In genomic region chr10:105840928-105841888, GRCm38 (mm10) we compare ENCODE assay signal across 8 mouse cellular contexts. TPM values are rescaled to one million over a fixed set of nuclear protein-coding genes. Genes with fewer than 3 reads are reported as not detected.
DNase-seq lines count a peak whose midpoint lies in the region; ATAC-seq and TF ChIP-seq lines count a peak whose summit lies in the region.

Gene Ccdc59, plus strand, starts transcription at chr10:105841067.
Gene Mettl25, minus strand, starts transcription at chr10:105841380.

- peak within 1 kb of the TSS; percentile 82 for H3K9ac ChIP-seq in kidney, embryonic 14.5 days (ENCODE audit: low read depth, low read length)
- peak within 1 kb of the TSS; percentile 81 for H3K9ac ChIP-seq in limb, embryonic 15.5 days

- no peaks in the 10 kb centered on the region for H3K9me3 ChIP-seq in kidney, embryonic 14.5 days (ENCODE audit: control insufficient read depth, low read length)
- no peaks in the 10 kb centered on the region for H3K9me3 ChIP-seq in limb, embryonic 15.5 days

- peaks cover 17% of the 10 kb centered on the region for H3K4me1 ChIP-seq in bone marrow macrophage, adult 2 months (ENCODE audit: control insufficient read depth, insufficient read depth, low read length)
- no peaks in the 10 kb centered on the region for H3K4me1 ChIP-seq in embryonic fibroblast, embryonic 13.5 days (ENCODE audit: control insufficient read depth, insufficient read depth, low read length)
- H3K4me1 ChIP-seq in kidney, embryonic 14.5 days (ENCODE audit: control insufficient read depth, insufficient read depth, low read length) = 0 out of 2 replicates have a peak, but pooled peaks cover 3% of the 10 kb centered on the region
- peaks cover 10% of the 10 kb centered on the region for H3K4me1 ChIP-seq in limb, embryonic 15.5 days

- TF ChIP-seq POLR2A in bone marrow macrophage, adult 2 months (IDR thresholded peaks at IDR 0.05; ENCODE audit: borderline replicate concordance, low read depth, low read length) = no peak
- peak; percentile 80 for TF ChIP-seq POLR2A in embryonic fibroblast, embryonic 13.5 days (IDR thresholded peaks at IDR 0.05; ENCODE audit: low read depth, low read length)

- H3K4me3 ChIP-seq in bone marrow macrophage, adult 2 months (ENCODE audit: insufficient read depth, low read length) = peak within 1 kb of the TSS; percentile 72
- H3K4me3 ChIP-seq in embryonic fibroblast, embryonic 13.5 days (ENCODE audit: insufficient read depth, low read length) = peak within 1 kb of the TSS; percentile 97
- peak within 1 kb of the TSS; percentile 58 for H3K4me3 ChIP-seq in kidney, embryonic 14.5 days (ENCODE audit: low read length)
- H3K4me3 ChIP-seq in limb, embryonic 15.5 days = peak within 1 kb of the TSS; percentile 84

- ATAC-seq in kidney, embryonic 14.5 days (ENCODE audit: low FRiP score, low TSS enrichment) = peak; percentile 99
- ATAC-seq in limb, embryonic 15.5 days (ENCODE audit: insufficient number of reproducible peaks, low FRiP score, low TSS enrichment, low read depth) = peak; percentile 98

- H3K4me2 ChIP-seq in kidney, embryonic 14.5 days (replicated peaks; ENCODE audit: low read depth, low read length) = peak within 1 kb of the TSS; percentile 75
- peak within 1 kb of the TSS; percentile 57 for H3K4me2 ChIP-seq in limb, embryonic 15.5 days

- DNase-seq in A20 (ENCODE audit: low read depth, low spot score) = peak; percentile 97
- peak; percentile 94 to 97 for DNase-seq in heart, adult 9 months (ENCODE audit: low spot score in 2 of 2)
- peak; percentile 86 to 96 for DNase-seq in monocyte, adult 2 months (ENCODE audit: low read depth in 1 of 2, low spot score in 2 of 2)
- DNase-seq in spleen, postnatal 36 days (ENCODE audit: low spot score in 2 of 2) = peak; percentile 94 to 95

- H3K27ac ChIP-seq in bone marrow macrophage, adult 2 months (ENCODE audit: insufficient read depth, low read depth, low read length) = peak within 1 kb of the TSS; percentile 80
- H3K27ac ChIP-seq in embryonic fibroblast, embryonic 13.5 days (ENCODE audit: insufficient read depth, low read length) = peak within 1 kb of the TSS; percentile 80
- H3K27ac ChIP-seq in kidney, embryonic 14.5 days (ENCODE audit: low read depth, low read length) = peak within 1 kb of the TSS; percentile 95
- peak within 1 kb of the TSS; percentile 97 for H3K27ac ChIP-seq in limb, embryonic 15.5 days

- peaks cover 31% of the 10 kb centered on the region for H3K36me3 ChIP-seq in kidney, embryonic 14.5 days (ENCODE audit: control insufficient read depth, insufficient read depth, low read length)
- peaks cover 35% of the 10 kb centered on the region for H3K36me3 ChIP-seq in limb, embryonic 15.5 days

- TF ChIP-seq CTCF in bone marrow macrophage, adult 2 months (IDR thresholded peaks at IDR 0.05; ENCODE audit: low read depth, low read length) = no peak
- TF ChIP-seq CTCF in embryonic fibroblast, embryonic 13.5 days (IDR thresholded peaks at IDR 0.05; ENCODE audit: borderline replicate concordance, insufficient read depth, low read length) = peak; percentile 65; the same call in 1 of the 2 replicates

- whole genome bisulfite sequencing in kidney, embryonic 14.5 days = under 1% methylated on average over 90 of the region's 90 CpGs
- under 1% methylated on average over 90 of the region's 90 CpGs for WGBS in limb, embryonic 15.5 days

- H3K27me3 ChIP-seq in kidney, embryonic 14.5 days (ENCODE audit: control insufficient read depth, insufficient read depth, low read length) = no peaks in the 10 kb centered on the region
- no peaks in the 10 kb centered on the region for H3K27me3 ChIP-seq in limb, embryonic 15.5 days

RNA-seq across cellular contexts. Expression of gene Ccdc59, which starts in this region (rescaled TPM):
- 31.4 and 36.2 TPM in 2 replicates for polyA plus RNA-seq in bone marrow macrophage, adult 2 months (2012; ENCODE audit: insufficient read depth, insufficient read length, missing spikeins)
- 31.3 and 33.2 TPM in 2 replicates for polyA plus RNA-seq in embryonic fibroblast, embryonic 13.5 days (2011; ENCODE audit: insufficient read length, low read depth, missing spikeins)
- polyA plus RNA-seq in kidney, embryonic 14.5 days (2014; fragmentation: Nextera tagmentation; extraction: Ambion mirVana) = 62.9 and 64.4 TPM in 2 replicates
- 60.0 and 62.8 TPM in 2 replicates for polyA plus RNA-seq in limb, embryonic 15.5 days (2015; fragmentation: Nextera tagmentation; extraction: Ambion mirVana)

RNA-seq across cellular contexts. Expression of gene Mettl25, which starts in this region (rescaled TPM):
- polyA plus RNA-seq in bone marrow macrophage, adult 2 months (2012; ENCODE audit: insufficient read depth, insufficient read length, missing spikeins) = 6.2 and 6.7 TPM in 2 replicates
- polyA plus RNA-seq in embryonic fibroblast, embryonic 13.5 days (2011; ENCODE audit: insufficient read length, low read depth, missing spikeins) = 3.7 and 5.4 TPM in 2 replicates
- 16.3 and 16.4 TPM in 2 replicates for polyA plus RNA-seq in kidney, embryonic 14.5 days (2014; fragmentation: Nextera tagmentation; extraction: Ambion mirVana)
- 10.8 and 10.9 TPM in 2 replicates for polyA plus RNA-seq in limb, embryonic 15.5 days (2015; fragmentation: Nextera tagmentation; extraction: Ambion mirVana)

Comparison
In these comparisons a context has a peak if more than half of its experiments do, and no peak if none do; other contexts are left out.
1. Peak in every context shown above with its lines: DNase-seq, ATAC-seq, H3K4me3 ChIP-seq and H3K27ac ChIP-seq.